Comparison of ENCODE assay signal across 8 mouse cellular contexts in genomic region chr13:51202844-51203173, GRCm38 (mm10). TPM values are rescaled to one million over a fixed set of nuclear protein-coding genes. Genes with fewer than 3 reads are reported as not detected.
A peak's percentile ranks its signal among the peaks of the same experiment; 100 is the strongest.
DNase-seq lines count a peak whose midpoint lies in the region; ATAC-seq and TF ChIP-seq lines count a peak whose summit lies in the region.
"Not testable (repeated sequence)": the region's sequence is repeated elsewhere in the genome, so short reads cannot be mapped to it uniquely, and the experiment has no call there.

No protein-coding gene starts in this region.

- peak overlapping the region; percentile 91 for H3K27ac ChIP-seq in ES-E14 (ENCODE audit: insufficient read depth, low read depth, low read length, poor library complexity, severe bottlenecking)
- not testable (repeated sequence) for H3K27ac ChIP-seq in liver, postnatal 0 days (ENCODE audit: low read depth); neural tube, embryonic 12.5 days; stomach, embryonic 16.5 days (ENCODE audit: low read length)

- H3K9me3 ChIP-seq in ES-E14 (ENCODE audit: control insufficient read depth, insufficient read depth, low read depth, low read length); liver, postnatal 0 days (ENCODE audit: low read length); neural tube, embryonic 12.5 days; stomach, embryonic 16.5 days (replicated peaks; ENCODE audit: control insufficient read depth, low read length): not testable (repeated sequence)

- peak overlapping the region; percentile 39 to 68 for H3K4me3 ChIP-seq in ES-E14 (ENCODE audit: insufficient read depth in 1 of 2, low read depth in 1 of 2, low read length in 2 of 2, poor library complexity in 1 of 2, severe bottlenecking in 1 of 2)
- H3K4me3 ChIP-seq in liver, postnatal 0 days (ENCODE audit: low read depth, low read length), result not testable (repeated sequence)
- H3K4me3 ChIP-seq in neural tube, embryonic 12.5 days, result 0 out of 2 replicates have a peak overlapping the region, but pooled peaks have one; percentile 20
- H3K4me3 ChIP-seq in stomach, embryonic 16.5 days (replicated peaks; ENCODE audit: low read length), result peak overlapping the region; percentile 31

- H3K27me3 ChIP-seq in liver, postnatal 0 days (ENCODE audit: insufficient read depth, low read length); neural tube, embryonic 12.5 days (replicated peaks); stomach, embryonic 16.5 days (ENCODE audit: control insufficient read depth, insufficient read depth, low read length): not testable (repeated sequence)

- H3K4me2 ChIP-seq in liver, postnatal 0 days (ENCODE audit: low read depth, low read length), result peak overlapping the region; percentile 55
- H3K4me2 ChIP-seq in neural tube, embryonic 12.5 days (replicated peaks), result peak overlapping the region; percentile 58
- peak overlapping the region; percentile 56 for H3K4me2 ChIP-seq in stomach, embryonic 16.5 days (ENCODE audit: low read depth, low read length)

- 9% methylated on average over 15 of the region's 28 CpGs for WGBS in liver, postnatal 0 days (ENCODE audit: insufficient replicate concordance)
- 4% methylated on average over 28 of the region's 28 CpGs for WGBS in neural tube, embryonic 12.5 days
- WGBS in stomach, embryonic 16.5 days, result under 1% methylated on average over 28 of the region's 28 CpGs

- in situ Hi-C loops in ES-E14 (cut with MboI; ENCODE audit: low sequenced_read_pairs in 2 of 2, unreplicated experiment in 2 of 2), result not testable (repeated sequence)

- not testable (repeated sequence) for TF ChIP-seq EP300 in liver, postnatal 0 days (IDR thresholded peaks at IDR 0.05; ENCODE audit: low read depth)

- H3K4me1 ChIP-seq in ES-E14 (ENCODE audit: control insufficient read depth in 2 of 2, insufficient read depth in 2 of 2, low read length in 2 of 2, poor library complexity in 1 of 2), result peaks cover 3 to 11% of the 10 kb centered on the region in 2 experiments; a peak in 1 of 4 replicates
- H3K4me1 ChIP-seq in liver, postnatal 0 days (ENCODE audit: insufficient read depth); neural tube, embryonic 12.5 days; stomach, embryonic 16.5 days (ENCODE audit: control insufficient read depth, insufficient read depth, low read length): not testable (repeated sequence)

- not testable (repeated sequence) for H3K36me3 ChIP-seq in ES-E14 (ENCODE audit: control insufficient read depth, insufficient read depth, low read length, poor library complexity, severe bottlenecking); liver, postnatal 0 days (replicated peaks; ENCODE audit: insufficient read depth, low read length); neural tube, embryonic 12.5 days; stomach, embryonic 16.5 days (ENCODE audit: control insufficient read depth, insufficient read depth, low read length)

- peak; percentile 45; the same call in 1 of the 2 replicates for ATAC-seq in liver, postnatal 0 days
- ATAC-seq in neural tube, embryonic 12.5 days (ENCODE audit: low FRiP score, low read depth), result peak; percentile 59; the same call in 1 of the 2 replicates
- ATAC-seq in stomach, embryonic 16.5 days (ENCODE audit: insufficient read depth, low FRiP score), result peak; percentile 62; the same call in 1 of the 2 replicates

- DNase-seq in ES-E14 (ENCODE audit: low read depth, low spot score); liver, postnatal 0 days: not testable (repeated sequence)
- peak; percentile 48 for DNase-seq in cerebellum, adult 8-10 months
- DNase-seq in forelimb bud, embryonic 11.5 days (ENCODE audit: low read depth, low spot score), result peak; percentile 67
- peak; percentile 60 to 75 for DNase-seq in heart, postnatal 36 days
- peak; percentile 30 to 50 for DNase-seq in layer of hippocampus, adult 18-20 months (ENCODE audit: low spot score in 2 of 2)

- intact Hi-C loops in heart, postnatal 36 days (cut with DNase I), result not testable (repeated sequence)

- H3K9ac ChIP-seq in ES-E14 (ENCODE audit: insufficient read depth, low read depth, low read length, poor library complexity, severe bottlenecking), result peak overlapping the region; percentile 78
- H3K9ac ChIP-seq in liver, postnatal 0 days (replicated peaks); neural tube, embryonic 12.5 days: not testable (repeated sequence)
- peak overlapping the region; percentile 35; the same call in 1 of the 2 replicates for H3K9ac ChIP-seq in stomach, embryonic 16.5 days (ENCODE audit: low read length)

- 0 out of 2 replicates have a peak, but pooled peaks have one; percentile 10 for TF ChIP-seq CTCF in liver, postnatal 0 days (IDR thresholded peaks at IDR 0.05; ENCODE audit: low read depth)

RNA-seq across cellular contexts. Expression of gene Nxnl2, which starts 32.0 kb away (rescaled TPM):
- total RNA-seq in ES-E14 (2012; rRNA removed), result 1.0 and 1.1 TPM in 2 replicates
- under 1 TPM; 0.64 to 0.84 TPM for total RNA-seq in heart, postnatal 36 days (2021)
- under 1 TPM; 0.30 to 0.42 TPM for total RNA-seq in layer of hippocampus, adult 18-20 months (2021)
- 0.15 and 0.19 TPM in 2 replicates for polyA plus RNA-seq in liver, postnatal 0 days (2015; fragmentation: Nextera tagmentation; extraction: Ambion mirVana)
- polyA plus RNA-seq in neural tube, embryonic 12.5 days (2016; fragmentation: Nextera tagmentation; extraction: Ambion mirVana), result 0.77 and 0.86 TPM in 2 replicates
- 1.3 and 1.5 TPM in 2 replicates for polyA plus RNA-seq in stomach, embryonic 16.5 days (2015; fragmentation: Nextera tagmentation; extraction: Ambion mirVana)
